Mouse (Mus musculus): Measurements from ENCODE around the gene Gm15737. TPM values are rescaled to one million over a fixed set of nuclear protein-coding genes. Genes with fewer than 3 reads are reported as not detected.

Gm15737 gene
- polyA plus RNA-seq, 1 experiment from 2014 or later, result 0.04 TPM

- no peak for ATAC-seq (ENCODE audit: low read depth)
- no peaks in the 10 kb centered on the region for H3K36me3 ChIP-seq (ENCODE audit: control insufficient read depth, insufficient read depth, low read length)
These were observed 52.0 kb downstream of the Gm15737 start for GRCm38 (mm10) chr6:92920938-92921689.

GRCm38 (mm10) chr6:92921843-92922242, 52.7 kb downstream of the Gm15737 start:
- no peak overlapping the region for H3K4me2 ChIP-seq (ENCODE audit: low read depth, low read length)
- 64% methylated on average over 4 of the region's 4 CpGs for WGBS
- H3K27ac ChIP-seq (ENCODE audit: low read depth, low read length), result no peak overlapping the region
- no peaks in the 10 kb centered on the region for H3K36me3 ChIP-seq (ENCODE audit: control insufficient read depth, insufficient read depth, low read length)
- no peaks in the 10 kb centered on the region for H3K4me1 ChIP-seq (ENCODE audit: control insufficient read depth, insufficient read depth, low read length)
- ATAC-seq (ENCODE audit: low read depth), result no peak
- no peak overlapping the region for H3K4me3 ChIP-seq (ENCODE audit: low read depth, low read length)
- no peaks in the 10 kb centered on the region for H3K27me3 ChIP-seq (ENCODE audit: control insufficient read depth, insufficient read depth, low read length)
- no peaks in the 10 kb centered on the region for H3K9me3 ChIP-seq (ENCODE audit: control insufficient read depth, low read length)
- no peak overlapping the region for H3K9ac ChIP-seq (replicated peaks; ENCODE audit: low read depth, low read length)

More at GRCm38 (mm10) chr6:92920938-92921689, 52.0 kb downstream of the Gm15737 start:
- H3K27me3 ChIP-seq (ENCODE audit: control insufficient read depth, insufficient read depth, low read length), result no peaks in the 10 kb centered on the region
- H3K9ac ChIP-seq (replicated peaks; ENCODE audit: low read depth, low read length), result no peak overlapping the region
- no peaks in the 10 kb centered on the region for H3K9me3 ChIP-seq (ENCODE audit: control insufficient read depth, low read length)
- H3K4me1 ChIP-seq (ENCODE audit: control insufficient read depth, insufficient read depth, low read length), result no peaks in the 10 kb centered on the region
- H3K4me2 ChIP-seq (ENCODE audit: low read depth, low read length), result no peak overlapping the region
- no peak overlapping the region for H3K27ac ChIP-seq (ENCODE audit: low read depth, low read length)
- H3K4me3 ChIP-seq (ENCODE audit: low read depth, low read length), result no peak overlapping the region
- WGBS, result 69% methylated on average over 10 of the region's 10 CpGs

GRCm38 (mm10) chr6:92924536-92924935, 55.4 kb downstream of the Gm15737 start:
- Histone ChIP-seq H3K4me2 (ENCODE audit: low read depth, low read length) (no peak overlapping the region), H3K36me3 (ENCODE audit: control insufficient read depth, insufficient read depth, low read length) (no peaks in the 10 kb centered on the region), H3K27ac (ENCODE audit: low read depth, low read length) (no peak overlapping the region), H3K9ac (replicated peaks; ENCODE audit: low read depth, low read length) (no peak overlapping the region), H3K4me1 (ENCODE audit: control insufficient read depth, insufficient read depth, low read length) (no peaks in the 10 kb centered on the region), H3K27me3 (ENCODE audit: control insufficient read depth, insufficient read depth, low read length) (no peaks in the 10 kb centered on the region), H3K9me3 (ENCODE audit: control insufficient read depth, low read length) (no peaks in the 10 kb centered on the region), H3K4me3 (ENCODE audit: low read depth, low read length) (no peak overlapping the region)
- no peak for ATAC-seq (ENCODE audit: low read depth)
- 70% methylated on average over 8 of the region's 8 CpGs for WGBS

- Histone ChIP-seq H3K27ac (ENCODE audit: low read depth, low read length) (no peak overlapping the region), H3K27me3 (ENCODE audit: control insufficient read depth, insufficient read depth, low read length) (no peaks in the 10 kb centered on the region), H3K9ac (replicated peaks; ENCODE audit: low read depth, low read length) (no peak overlapping the region), H3K4me3 (ENCODE audit: low read depth, low read length) (no peak overlapping the region), H3K9me3 (ENCODE audit: control insufficient read depth, low read length) (no peaks in the 10 kb centered on the region), H3K4me2 (ENCODE audit: low read depth, low read length) (no peak overlapping the region), H3K36me3 (ENCODE audit: control insufficient read depth, insufficient read depth, low read length) (no peaks in the 10 kb centered on the region), H3K4me1 (ENCODE audit: control insufficient read depth, insufficient read depth, low read length) (no peaks in the 10 kb centered on the region)
- WGBS, result 85% methylated on average over 5 of the region's 5 CpGs
- no peak for ATAC-seq (ENCODE audit: low read depth)
These were observed 59.1 kb downstream of the Gm15737 start for GRCm38 (mm10) chr6:92928261-92928660.

Other genes starting within 250 kb of the Gm15737 start
- 25.4 and 25.5 TPM in 2 replicates for gene Prickle2, start 163.2 kb upstream of the Gm15737 start, polyA plus RNA-seq (2014; fragmentation: Nextera tagmentation; extraction: Ambion mirVana)
- gene A730049H05Rik, start 52.9 kb upstream of the Gm15737 start, polyA plus RNA-seq (2014; fragmentation: Nextera tagmentation; extraction: Ambion mirVana), result 0.50 and 0.76 TPM in 2 replicates
- gene Adamts9, start 74.1 kb downstream of the Gm15737 start, polyA plus RNA-seq (2014; fragmentation: Nextera tagmentation; extraction: Ambion mirVana), result 1.5 and 2.4 TPM in 2 replicates